ENCODE assay signal across 8 mouse cellular contexts in the genomic region with DNA sequence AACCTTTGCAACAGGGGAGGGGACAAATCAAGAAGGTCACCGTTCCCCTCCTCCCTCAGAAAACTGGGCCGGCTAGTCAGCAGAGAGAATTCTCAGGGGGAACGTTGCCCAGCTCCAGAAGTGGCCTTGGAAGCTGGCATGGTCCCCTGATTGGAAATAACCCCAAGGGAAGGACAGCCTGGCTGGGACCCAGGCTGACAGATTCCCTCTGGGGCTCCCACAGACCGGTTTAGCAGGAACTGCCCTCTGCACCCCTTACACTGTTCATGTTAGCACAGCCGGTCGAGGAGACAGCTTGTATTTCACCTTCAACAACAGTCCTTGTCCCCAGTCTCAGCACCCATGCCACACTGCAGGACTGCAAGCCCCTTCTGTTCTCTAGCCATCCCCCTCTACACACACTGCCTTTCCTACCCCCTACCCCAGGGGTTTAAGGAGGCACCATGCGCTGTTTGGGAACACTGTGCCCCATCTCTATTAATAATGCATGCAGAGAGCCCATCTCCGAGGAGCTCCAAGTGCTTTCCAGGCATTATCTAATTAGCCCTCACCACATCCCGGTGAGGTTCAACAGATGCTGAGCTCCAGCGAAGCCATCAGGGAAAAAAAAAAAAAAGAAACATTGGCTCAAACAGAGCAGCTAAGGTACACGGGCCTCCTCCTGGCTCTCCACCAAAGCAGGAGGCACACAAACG.
DNase-seq lines count a peak whose midpoint lies in the region.

No protein-coding gene starts in this region.

- peak; percentile 21 for DNase-seq in ovary, adult 18-20 months (ENCODE audit: low spot score)
- DNase-seq in ovary, postnatal 10 days (ENCODE audit: low spot score): no peak
- peak; percentile 32 to 42 for DNase-seq in cerebellum, postnatal 25 days
- peak; percentile 68 for DNase-seq in heart, postnatal 4 days
- peak; percentile 35 for DNase-seq in lung, postnatal 14 days
- DNase-seq in yolk sac, embryonic 10.5 days (ENCODE audit: low spot score): no peak
- DNase-seq in embryo, embryonic 11 days: no peak
- no peak for DNase-seq in thymus, postnatal 4 days

Comparison
In these comparisons a context has a peak if more than half of its experiments do, and no peak if none do; other contexts are left out.
1. DNase-seq: peak in ovary, adult 18-20 months (single experiment), cerebellum, postnatal 25 days (2 of 2), heart, postnatal 4 days (single experiment) and lung, postnatal 14 days (single experiment); none in ovary, postnatal 10 days (single experiment), yolk sac, embryonic 10.5 days (single experiment), embryo, embryonic 11 days (single experiment) and thymus, postnatal 4 days (single experiment).